Mouse (Mus musculus): ENCODE data around the gene Acss1. TPM values are rescaled to one million over a fixed set of nuclear protein-coding genes. Genes with fewer than 3 reads are reported as not detected.

Gene Acss1
- polyA plus RNA-seq, 1 experiment from 2014 or later, result 13.4 TPM

- 70% methylated on average over 14 of the region's 14 CpGs for WGBS
- Histone ChIP-seq H3K4me2 (replicated peaks; ENCODE audit: low read depth, low read length) (no peak overlapping the region), H3K27me3 (replicated peaks; ENCODE audit: insufficient read depth, low read length) (no peaks in the 10 kb centered on the region), H3K4me1 (ENCODE audit: insufficient read depth, low read depth, low read length) (peaks cover 4% of the 10 kb centered on the region; the same call in 1 of the 2 replicates), H3K36me3 (ENCODE audit: insufficient read depth, low read length) (no peaks in the 10 kb centered on the region), H3K27ac (ENCODE audit: low read length) (no peak overlapping the region), H3K9ac (replicated peaks; ENCODE audit: low read depth) (no peak overlapping the region), H3K9me3 (ENCODE audit: low read length) (no peaks in the 10 kb centered on the region), H3K4me3 (ENCODE audit: low read depth, low read length) (no peak overlapping the region)
- ATAC-seq, result no peak
- TF ChIP-seq CTCF (IDR thresholded peaks at IDR 0.05) (no peak), EP300 (IDR thresholded peaks at IDR 0.05) (no peak)
- DNase-seq (ENCODE audit: low spot score), result no peak
These were observed 20.5 kb downstream of the Acss1 start for GRCm38 (mm10) chr2:150647681-150648299.

- Histone ChIP-seq H3K27me3 (replicated peaks; ENCODE audit: insufficient read depth, low read length) (no peaks in the 10 kb centered on the region), H3K9me3 (ENCODE audit: low read length) (no peaks in the 10 kb centered on the region), H3K4me1 (ENCODE audit: insufficient read depth, low read depth, low read length) (peaks cover 4% of the 10 kb centered on the region; the same call in 1 of the 2 replicates), H3K27ac (ENCODE audit: low read length) (no peak overlapping the region), H3K4me2 (replicated peaks; ENCODE audit: low read depth, low read length) (no peak overlapping the region), H3K9ac (replicated peaks; ENCODE audit: low read depth) (no peak overlapping the region), H3K36me3 (ENCODE audit: insufficient read depth, low read length) (no peaks in the 10 kb centered on the region), H3K4me3 (ENCODE audit: low read depth, low read length) (no peak overlapping the region)
- WGBS, result 73% methylated on average over 8 of the region's 8 CpGs
- ATAC-seq (no peak), DNase-seq (ENCODE audit: low spot score) (no peak)
- TF ChIP-seq EP300 (IDR thresholded peaks at IDR 0.05) (no peak), CTCF (IDR thresholded peaks at IDR 0.05) (no peak)
These were observed 21.7 kb downstream of the Acss1 start for GRCm38 (mm10) chr2:150646411-150647121.

- Histone ChIP-seq H3K4me1 (ENCODE audit: insufficient read depth, low read depth, low read length) (no peaks in the 10 kb centered on the region), H3K9me3 (ENCODE audit: low read length) (no peaks in the 10 kb centered on the region), H3K4me3 (ENCODE audit: low read depth, low read length) (no peak overlapping the region), H3K27me3 (replicated peaks; ENCODE audit: insufficient read depth, low read length) (no peaks in the 10 kb centered on the region), H3K4me2 (replicated peaks; ENCODE audit: low read depth, low read length) (no peak overlapping the region), H3K27ac (ENCODE audit: low read length) (no peak overlapping the region), H3K36me3 (ENCODE audit: insufficient read depth, low read length) (no peaks in the 10 kb centered on the region), H3K9ac (replicated peaks; ENCODE audit: low read depth) (no peak overlapping the region)
- 87% methylated on average over 4 of the region's 4 CpGs for WGBS
- ATAC-seq (no peak), DNase-seq (ENCODE audit: low spot score) (no peak)
- TF ChIP-seq CTCF (IDR thresholded peaks at IDR 0.05), result no peak
- no peak for TF ChIP-seq EP300 (IDR thresholded peaks at IDR 0.05)
These were observed 23.1 kb downstream of the Acss1 start for GRCm38 (mm10) chr2:150645225-150645624.

- ATAC-seq (no peak; the same call in 1 of the 2 replicates), DNase-seq (ENCODE audit: low spot score) (no peak)
- Histone ChIP-seq H3K4me2 (replicated peaks; ENCODE audit: low read depth, low read length) (no peak overlapping the region), H3K4me3 (ENCODE audit: low read depth, low read length) (no peak overlapping the region), H3K9ac (replicated peaks; ENCODE audit: low read depth) (no peak overlapping the region), H3K27ac (ENCODE audit: low read length) (no peak overlapping the region), H3K4me1 (ENCODE audit: insufficient read depth, low read depth, low read length) (no peaks in the 10 kb centered on the region), H3K36me3 (ENCODE audit: insufficient read depth, low read length) (no peaks in the 10 kb centered on the region), H3K27me3 (replicated peaks; ENCODE audit: insufficient read depth, low read length) (no peaks in the 10 kb centered on the region), H3K9me3 (ENCODE audit: low read length) (no peaks in the 10 kb centered on the region)
- no peak for TF ChIP-seq CTCF (IDR thresholded peaks at IDR 0.05)
- no peak for TF ChIP-seq EP300 (IDR thresholded peaks at IDR 0.05)
- WGBS, result 73% methylated on average over 8 of the region's 8 CpGs
These were observed 24.4 kb downstream of the Acss1 start for GRCm38 (mm10) chr2:150643726-150644415.

- no peak for DNase-seq (ENCODE audit: low spot score)
These were observed 25.1 kb downstream of the Acss1 start for GRCm38 (mm10) chr2:150643166-150643565.

GRCm38 (mm10) chr2:150638370-150638733 is 29.9 kb downstream of the Acss1 start:
- H3K4me1 ChIP-seq (ENCODE audit: insufficient read depth, low read depth, low read length), result no peaks in the 10 kb centered on the region
- no peak for TF ChIP-seq CTCF (IDR thresholded peaks at IDR 0.05)
- no peak for TF ChIP-seq EP300 (IDR thresholded peaks at IDR 0.05)
- no peak for ATAC-seq
- H3K27me3 ChIP-seq (replicated peaks; ENCODE audit: insufficient read depth, low read length), result no peaks in the 10 kb centered on the region
- H3K4me2 ChIP-seq (replicated peaks; ENCODE audit: low read depth, low read length), result no peak overlapping the region
- no peak for DNase-seq (ENCODE audit: low spot score)
- H3K9ac ChIP-seq (replicated peaks; ENCODE audit: low read depth), result no peak overlapping the region
- H3K4me3 ChIP-seq (ENCODE audit: low read depth, low read length), result no peak overlapping the region
- WGBS, result 39% methylated on average over 2 of the region's 2 CpGs
- H3K36me3 ChIP-seq (ENCODE audit: insufficient read depth, low read length), result no peaks in the 10 kb centered on the region
- no peaks in the 10 kb centered on the region for H3K9me3 ChIP-seq (ENCODE audit: low read length)
- no peak overlapping the region for H3K27ac ChIP-seq (ENCODE audit: low read length)

More at GRCm38 (mm10) chr2:150643166-150643565, 25.1 kb downstream of the Acss1 start:
- no peak overlapping the region for H3K9ac ChIP-seq (replicated peaks; ENCODE audit: low read depth)
- H3K9me3 ChIP-seq (ENCODE audit: low read length), result no peaks in the 10 kb centered on the region
- 72% methylated on average over 1 of the region's 1 CpGs for WGBS
- H3K27me3 ChIP-seq (replicated peaks; ENCODE audit: insufficient read depth, low read length), result no peaks in the 10 kb centered on the region
- ATAC-seq, result no peak
- H3K4me2 ChIP-seq (replicated peaks; ENCODE audit: low read depth, low read length), result no peak overlapping the region
- no peaks in the 10 kb centered on the region for H3K36me3 ChIP-seq (ENCODE audit: insufficient read depth, low read length)
- no peak overlapping the region for H3K4me3 ChIP-seq (ENCODE audit: low read depth, low read length)
- no peak overlapping the region for H3K27ac ChIP-seq (ENCODE audit: low read length)
- no peaks in the 10 kb centered on the region for H3K4me1 ChIP-seq (ENCODE audit: insufficient read depth, low read depth, low read length)
- TF ChIP-seq EP300 (IDR thresholded peaks at IDR 0.05), result no peak
- TF ChIP-seq CTCF (IDR thresholded peaks at IDR 0.05), result no peak
